Mouse (Mus musculus): ENCODE measurements around the gene Adamts18. TPM values are rescaled to one million over a fixed set of nuclear protein-coding genes. Genes with fewer than 3 reads are reported as not detected.

The Adamts18 gene
- polyA plus RNA-seq, 1 experiment from 2014 or later, result 0.73 TPM

GRCm38 (mm10) chr8:113665951-113666350, 182.6 kb downstream of the Adamts18 start:
- Histone ChIP-seq H3K36me3 (no peaks in the 10 kb centered on the region), H3K9me3 (no peaks in the 10 kb centered on the region), H3K27me3 (ENCODE audit: insufficient read depth, poor library complexity, severe bottlenecking) (no peaks in the 10 kb centered on the region), H3K4me1 (replicated peaks) (peaks cover 7% of the 10 kb centered on the region), H3K27ac (no peak overlapping the region), H3K4me3 (no peak overlapping the region)
- WGBS, result 73% methylated on average over 8 of the region's 8 CpGs
- no peak for DNase-seq (ENCODE audit: low spot score)

- no peak for DNase-seq (ENCODE audit: low spot score)
- WGBS, result 63% methylated on average over 4 of the region's 4 CpGs
- no peaks in the 10 kb centered on the region for H3K27me3 ChIP-seq (ENCODE audit: insufficient read depth, poor library complexity, severe bottlenecking)
- H3K4me1 ChIP-seq (replicated peaks), result peaks cover 7% of the 10 kb centered on the region
- no peak overlapping the region for H3K27ac ChIP-seq
- no peaks in the 10 kb centered on the region for H3K36me3 ChIP-seq
- no peak overlapping the region for H3K4me3 ChIP-seq
- H3K9me3 ChIP-seq, result no peaks in the 10 kb centered on the region
These were observed 183.5 kb downstream of the Adamts18 start for GRCm38 (mm10) chr8:113665036-113665435.

GRCm38 (mm10) chr8:113664544-113664943, 184.0 kb downstream of the Adamts18 start:
- no peak overlapping the region for H3K27ac ChIP-seq
- peak; percentile 84 for DNase-seq (ENCODE audit: low spot score)
- no peak overlapping the region for H3K4me3 ChIP-seq
- H3K27me3 ChIP-seq (ENCODE audit: insufficient read depth, poor library complexity, severe bottlenecking), result no peaks in the 10 kb centered on the region
- no peaks in the 10 kb centered on the region for H3K9me3 ChIP-seq
- 12% methylated on average over 2 of the region's 2 CpGs for WGBS
- peaks cover 7% of the 10 kb centered on the region for H3K4me1 ChIP-seq (replicated peaks)
- H3K36me3 ChIP-seq, result no peaks in the 10 kb centered on the region

- Histone ChIP-seq H3K9me3 (no peaks in the 10 kb centered on the region), H3K4me3 (no peak overlapping the region), H3K27ac (no peak overlapping the region), H3K27me3 (ENCODE audit: insufficient read depth, poor library complexity, severe bottlenecking) (no peaks in the 10 kb centered on the region), H3K36me3 (no peaks in the 10 kb centered on the region), H3K4me1 (replicated peaks) (peaks cover 6% of the 10 kb centered on the region; the same call in 1 of the 2 replicates)
- no peak for DNase-seq (ENCODE audit: low spot score)
- WGBS, result 83% methylated on average over 1 of the region's 1 CpGs
These were observed 188.4 kb downstream of the Adamts18 start for GRCm38 (mm10) chr8:113660128-113660527.

DNA sequence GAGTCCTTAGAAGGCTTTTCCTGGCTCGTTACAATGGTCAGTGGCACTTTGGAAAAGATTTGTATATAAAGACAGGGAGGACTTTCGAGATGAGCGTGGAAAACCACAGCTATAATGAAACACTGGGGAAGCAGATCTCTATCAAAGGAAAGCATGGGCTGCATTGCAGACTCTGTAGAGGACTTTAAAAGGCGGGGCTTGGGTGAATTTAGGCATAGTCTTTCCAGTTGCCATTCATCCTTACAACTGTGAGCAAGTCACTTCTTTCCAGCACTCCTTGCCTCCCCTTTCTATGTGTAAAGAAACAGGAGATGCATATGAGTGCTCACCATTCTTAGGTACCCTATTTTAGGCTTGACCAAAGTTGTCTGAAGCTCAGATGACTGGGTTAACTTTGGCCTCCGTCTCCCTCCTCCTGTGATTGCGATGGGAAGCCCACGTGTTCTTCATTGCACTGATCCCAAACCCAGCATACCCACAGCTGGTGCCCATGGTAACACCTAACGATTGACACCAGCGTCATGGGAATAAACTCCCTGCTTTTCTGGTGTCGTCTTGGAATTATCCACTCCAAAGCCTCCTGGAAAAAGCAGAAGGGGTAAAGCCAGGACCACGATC, 191.7 kb downstream of the Adamts18 start:
- 81% methylated on average over 11 of the region's 11 CpGs for WGBS
- H3K9me3 ChIP-seq, result no peaks in the 10 kb centered on the region
- no peak for DNase-seq (ENCODE audit: low spot score)
- H3K4me1 ChIP-seq (replicated peaks), result no peaks in the 10 kb centered on the region
- no peak overlapping the region for H3K4me3 ChIP-seq
- H3K27ac ChIP-seq, result no peak overlapping the region
- no peaks in the 10 kb centered on the region for H3K27me3 ChIP-seq (ENCODE audit: insufficient read depth, poor library complexity, severe bottlenecking)
- H3K36me3 ChIP-seq, result no peaks in the 10 kb centered on the region

DNA sequence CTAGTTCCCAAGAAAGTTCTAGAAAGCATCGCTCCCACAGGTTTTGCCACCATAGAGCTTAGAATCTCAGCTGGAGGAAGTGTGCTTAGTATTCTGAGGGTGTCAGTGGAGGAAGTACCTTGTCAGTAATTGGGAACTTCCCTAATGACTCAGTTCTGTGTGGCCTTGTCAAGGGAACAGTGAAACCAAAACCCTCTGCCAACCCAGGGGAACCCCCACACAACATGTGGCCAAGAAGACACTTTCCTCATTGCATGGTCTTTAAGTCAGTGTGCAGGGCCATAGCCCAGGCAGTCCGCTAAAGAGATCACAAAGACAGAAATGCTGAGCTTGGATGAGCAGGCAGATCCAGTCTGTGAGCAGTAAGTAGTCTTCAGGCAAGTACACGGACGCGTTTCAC, 192.4 kb downstream of the Adamts18 start:
- no peaks in the 10 kb centered on the region for H3K4me1 ChIP-seq (replicated peaks)
- no peak overlapping the region for H3K27ac ChIP-seq
- 94% methylated on average over 5 of the region's 5 CpGs for WGBS
- no peaks in the 10 kb centered on the region for H3K27me3 ChIP-seq (ENCODE audit: insufficient read depth, poor library complexity, severe bottlenecking)
- no peaks in the 10 kb centered on the region for H3K9me3 ChIP-seq
- no peak overlapping the region for H3K4me3 ChIP-seq
- DNase-seq (ENCODE audit: low spot score), result no peak
- H3K36me3 ChIP-seq, result no peaks in the 10 kb centered on the region

GRCm38 (mm10) chr8:113653151-113653550, 195.4 kb downstream of the Adamts18 start:
- Histone ChIP-seq H3K36me3 (no peaks in the 10 kb centered on the region), H3K4me1 (replicated peaks) (no peaks in the 10 kb centered on the region), H3K27ac (no peak overlapping the region), H3K4me3 (no peak overlapping the region), H3K27me3 (ENCODE audit: insufficient read depth, poor library complexity, severe bottlenecking) (no peaks in the 10 kb centered on the region), H3K9me3 (no peaks in the 10 kb centered on the region)
- DNase-seq (ENCODE audit: low spot score), result no peak
- WGBS, result 58% methylated on average over 4 of the region's 4 CpGs

GRCm38 (mm10) chr8:113652450-113652849, 196.1 kb downstream of the Adamts18 start:
- Histone ChIP-seq H3K27ac (no peak overlapping the region), H3K4me3 (no peak overlapping the region), H3K27me3 (ENCODE audit: insufficient read depth, poor library complexity, severe bottlenecking) (no peaks in the 10 kb centered on the region), H3K9me3 (no peaks in the 10 kb centered on the region), H3K36me3 (no peaks in the 10 kb centered on the region), H3K4me1 (replicated peaks) (no peaks in the 10 kb centered on the region)
- DNase-seq (ENCODE audit: low spot score), result no peak
- WGBS, result 87% methylated on average over 12 of the region's 12 CpGs

Other genes starting within 250 kb of the Adamts18 start
- 10.2 and 11.5 TPM in 2 replicates for gene Mon1b, start 213.2 kb downstream of the Adamts18 start, polyA plus RNA-seq (2016; fragmentation: Nextera tagmentation; extraction: Ambion mirVana)
- gene Syce1l, start 205.5 kb downstream of the Adamts18 start, polyA plus RNA-seq (2016; fragmentation: Nextera tagmentation; extraction: Ambion mirVana), result not detected in 2 replicates